In genomic region chr10:103141532-103141931, GRCm38 (mm10) we compare ENCODE assay signal across 9 mouse cellular contexts.
DNase-seq lines count a peak whose midpoint lies in the region; ATAC-seq and TF ChIP-seq lines count a peak whose summit lies in the region.
"Had no signal": no experiment of that assay in that cellular context is flagged by ENCODE, and none has a peak within 500 bp of the region (broad histone marks: within the 10 kb centered on the region; RNA-seq: fewer than 3 reads in every experiment).

No protein-coding gene starts in this region.

- peak; percentile 15; the same call in 1 of the 2 replicates for TF ChIP-seq CTCF in heart, adult 2 months (IDR thresholded peaks at IDR 0.05)
- 0 out of 2 replicates have a peak, but pooled peaks have one; percentile 22 for TF ChIP-seq CTCF in cortical plate, adult 2 months (IDR thresholded peaks at IDR 0.05; ENCODE audit: extremely low read depth, insufficient read depth, low read length)

- no peak for DNase-seq in heart, adult 2 months
- no peak for DNase-seq in heart, adult 9 months (ENCODE audit: low spot score in 2 of 2)
- DNase-seq in 3T3-L1 (ENCODE audit: low read depth, low spot score), result peak; percentile 16
- DNase-seq in kidney, postnatal 14 days, result peak; percentile 54
- DNase-seq in gastrocnemius, postnatal 4 days (ENCODE audit: low spot score in 2 of 2), result no peak
- no peak for DNase-seq in cerebellum, adult 18-20 months

- TF ChIP-seq EP300 in heart, adult 2 months (IDR thresholded peaks at IDR 0.05; ENCODE audit: insufficient read depth, low read depth, low read length), result no peak

- no peak overlapping the region for H3K4me3 ChIP-seq in heart, adult 2 months
- no peak overlapping the region for H3K4me3 ChIP-seq in cortical plate, adult 2 months (ENCODE audit: insufficient read depth, low read length)
- H3K4me3 ChIP-seq: limb, embryonic 12.5 days had no signal

- no peak overlapping the region for H3K27ac ChIP-seq in heart, adult 2 months
- H3K27ac ChIP-seq in cortical plate, adult 2 months (ENCODE audit: insufficient read depth, low read length), result no peak overlapping the region
- H3K27ac ChIP-seq: limb, embryonic 12.5 days had no signal

- no peak for TF ChIP-seq POLR2A in heart, adult 2 months (IDR thresholded peaks at IDR 0.05; ENCODE audit: insufficient read depth, low read depth, low read length)
- no peak for TF ChIP-seq POLR2A in cortical plate, adult 2 months (IDR thresholded peaks at IDR 0.05; ENCODE audit: extremely low read depth, insufficient read depth, low read length)

- ATAC-seq in megakaryocyte-erythroid progenitor cell, adult 5-6 weeks (replicated peaks; ENCODE audit: low FRiP score, low TSS enrichment, poor library complexity, severe bottlenecking), result no peak

- H3K79me2 ChIP-seq in heart, adult 2 months (replicated peaks; ENCODE audit: control insufficient read depth, insufficient read depth, low read length), result no peaks in the 10 kb centered on the region

- intact Hi-C loops in heart, adult 2 months (cut with DNase I), result no loop called here

- H3K4me1 ChIP-seq in heart, adult 2 months (ENCODE audit: control insufficient read depth, insufficient read depth, low read length), result no peaks in the 10 kb centered on the region
- H3K4me1 ChIP-seq in cortical plate, adult 2 months (ENCODE audit: control insufficient read depth, insufficient read depth, low read length), result no peaks in the 10 kb centered on the region
- H3K4me1 ChIP-seq: limb, embryonic 12.5 days had no signal

- WGBS in heart, adult 2 months, result 37% methylated on average over 6 of the region's 6 CpGs

- no peaks in the 10 kb centered on the region for H3K27me3 ChIP-seq in heart, adult 2 months (ENCODE audit: control insufficient read depth, insufficient read depth, low read length)
- H3K27me3 ChIP-seq: limb, embryonic 12.5 days had no signal

- no peaks in the 10 kb centered on the region for H3K36me3 ChIP-seq in heart, adult 2 months (ENCODE audit: control insufficient read depth, insufficient read depth, low read length)
- H3K36me3 ChIP-seq: limb, embryonic 12.5 days had no signal

- no peak overlapping the region for H3K9ac ChIP-seq in heart, adult 2 months (ENCODE audit: low read depth, low read length)
- H3K9ac ChIP-seq: limb, embryonic 12.5 days had no signal

Comparison
In these comparisons a context has a peak if more than half of its experiments do, and no peak if none do; other contexts are left out.
1. DNase-seq: peak in 3T3-L1 (single experiment) and kidney, postnatal 14 days (single experiment); none in heart, adult 2 months (0 of 2), heart, adult 9 months (0 of 2), gastrocnemius, postnatal 4 days (0 of 2) and cerebellum, adult 18-20 months (0 of 2).